Comparison of ENCODE assay signal across 9 mouse cellular contexts in the genomic region with DNA sequence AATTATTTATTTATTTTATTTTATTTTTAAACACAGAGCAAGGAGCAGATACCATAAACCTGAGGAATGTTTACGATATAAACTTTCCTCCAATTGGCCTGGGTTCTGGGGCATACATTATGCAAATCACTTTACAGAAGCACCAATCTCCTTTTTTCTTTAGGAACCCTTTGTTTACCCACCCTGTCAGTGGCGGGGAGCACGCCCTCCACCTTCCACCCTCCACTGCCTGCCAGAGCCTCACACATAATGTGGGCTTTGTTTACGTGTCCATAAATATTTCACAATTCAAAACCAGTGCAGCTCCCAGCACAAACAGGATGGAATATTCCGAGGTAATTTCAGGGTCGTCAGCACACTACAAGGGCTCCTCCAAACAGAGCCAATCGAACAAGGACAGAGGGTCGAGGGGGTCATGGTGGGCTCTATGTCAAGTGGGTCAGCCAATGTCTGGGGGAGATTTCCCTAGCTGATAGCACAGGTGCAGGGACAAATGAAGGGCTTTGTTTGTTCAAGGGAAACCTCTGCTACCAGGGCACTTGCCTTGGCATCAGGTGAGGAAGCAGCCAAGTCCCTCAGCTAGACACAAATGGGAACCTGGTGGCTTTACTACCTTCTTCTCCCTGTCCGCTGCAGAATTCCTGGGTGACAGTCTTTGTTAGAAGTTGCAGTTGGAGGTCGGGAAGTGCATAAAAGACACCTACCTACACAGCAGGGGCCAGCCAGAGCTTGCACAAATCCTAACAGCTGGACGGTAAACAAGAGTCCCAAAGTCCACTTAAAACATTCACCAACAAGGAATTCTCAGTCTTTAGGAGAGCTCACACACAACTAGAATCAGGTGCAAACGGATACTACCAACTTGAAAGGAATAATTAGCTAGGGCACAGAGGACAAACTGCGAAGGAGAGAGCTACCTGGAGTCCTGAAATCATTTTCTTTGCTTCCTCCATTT. TPM values are rescaled to one million over a fixed set of nuclear protein-coding genes. Genes with fewer than 3 reads are reported as not detected.
DNase-seq lines count a peak whose midpoint lies in the region; ATAC-seq and TF ChIP-seq lines count a peak whose summit lies in the region.
"Had no signal": no experiment of that assay in that cellular context is flagged by ENCODE, and none has a peak within 500 bp of the region (broad histone marks: within the 10 kb centered on the region; RNA-seq: fewer than 3 reads in every experiment).

No protein-coding gene starts in this region.

- TF ChIP-seq CTCF in lung, postnatal 0 days (IDR thresholded peaks at IDR 0.05): no peak

- intact Hi-C loops in left cerebral cortex, postnatal 10 days (cut with DNase I): loop anchor here (5.0 kb wide), 1 partner anchor 36 kb away; the partner anchor contains the start of gene Dlat

- no peaks in the 10 kb centered on the region for H3K27me3 ChIP-seq in lung, postnatal 0 days (replicated peaks; ENCODE audit: insufficient read depth, low read length)
- H3K27me3 ChIP-seq in forebrain, embryonic 16.5 days (replicated peaks; ENCODE audit: control insufficient read depth, insufficient read depth, low read length): no peaks in the 10 kb centered on the region
- no peaks in the 10 kb centered on the region for H3K27me3 ChIP-seq in limb, embryonic 11.5 days (ENCODE audit: control insufficient read depth, insufficient read depth, low read length)
- H3K27me3 ChIP-seq in stomach, embryonic 16.5 days (ENCODE audit: control insufficient read depth, insufficient read depth, low read length): no peaks in the 10 kb centered on the region
- H3K27me3 ChIP-seq: heart, embryonic 15.5 days had no signal

- no peak overlapping the region for H3K27ac ChIP-seq in lung, postnatal 0 days (ENCODE audit: low read length)
- H3K27ac ChIP-seq in forebrain, embryonic 16.5 days (ENCODE audit: low read length): no peak overlapping the region
- H3K27ac ChIP-seq in limb, embryonic 11.5 days (replicated peaks; ENCODE audit: low read depth, low read length): no peak overlapping the region
- H3K27ac ChIP-seq in stomach, embryonic 16.5 days (ENCODE audit: low read length): no peak overlapping the region
- H3K27ac ChIP-seq: heart, embryonic 15.5 days had no signal

- WGBS in lung, postnatal 0 days: 26% methylated on average over 13 of the region's 13 CpGs
- WGBS in forebrain, embryonic 16.5 days: 17% methylated on average over 13 of the region's 13 CpGs
- WGBS in limb, embryonic 11.5 days: 38% methylated on average over 13 of the region's 13 CpGs
- WGBS in stomach, embryonic 16.5 days: 27% methylated on average over 13 of the region's 13 CpGs

- H3K4me3 ChIP-seq in lung, postnatal 0 days (ENCODE audit: low read depth, low read length): no peak overlapping the region
- no peak overlapping the region for H3K4me3 ChIP-seq in forebrain, embryonic 16.5 days (replicated peaks; ENCODE audit: low read length)
- no peak overlapping the region for H3K4me3 ChIP-seq in limb, embryonic 11.5 days (ENCODE audit: low read depth, low read length)
- H3K4me3 ChIP-seq in stomach, embryonic 16.5 days (replicated peaks; ENCODE audit: low read length): peak overlapping the region; percentile 28
- H3K4me3 ChIP-seq: heart, embryonic 15.5 days had no signal

- DNase-seq in lung, postnatal 0 days (ENCODE audit: low spot score): peak; percentile 31
- DNase-seq in lung, postnatal 36 days: no peak
- no peak for DNase-seq in limb, embryonic 11.5 days (ENCODE audit: low spot score)
- no peak for DNase-seq in left cerebral cortex, postnatal 10 days (ENCODE audit: extremely low spot score in 1 of 2, low spot score in 2 of 2)
- DNase-seq in c-Kit-positive CD71-positive TER-119-positive erythroid progenitor cells, embryonic 14.5 days (ENCODE audit: low spot score): no peak
- DNase-seq in heart, adult 8-10 months (ENCODE audit: low spot score): no peak

- peaks cover 3% of the 10 kb centered on the region; the same call in 1 of the 2 replicates for H3K4me1 ChIP-seq in lung, postnatal 0 days (ENCODE audit: insufficient read depth, low read depth, low read length)
- peaks cover 16% of the 10 kb centered on the region for H3K4me1 ChIP-seq in forebrain, embryonic 16.5 days (replicated peaks; ENCODE audit: control insufficient read depth, insufficient read depth, low read length)
- peaks cover 4% of the 10 kb centered on the region for H3K4me1 ChIP-seq in limb, embryonic 11.5 days (ENCODE audit: control insufficient read depth, insufficient read depth, low read length)
- H3K4me1 ChIP-seq in stomach, embryonic 16.5 days (ENCODE audit: control insufficient read depth, insufficient read depth, low read length): peaks cover 11% of the 10 kb centered on the region; the same call in 1 of the 2 replicates

- H3K4me2 ChIP-seq in lung, postnatal 0 days (replicated peaks; ENCODE audit: low read depth, low read length): no peak overlapping the region
- no peak overlapping the region; the same call in 1 of the 2 replicates for H3K4me2 ChIP-seq in forebrain, embryonic 16.5 days (ENCODE audit: low read length)
- 0 out of 2 replicates have a peak overlapping the region, but pooled peaks have one; percentile 5 for H3K4me2 ChIP-seq in limb, embryonic 11.5 days (ENCODE audit: low read depth, severe bottlenecking)
- H3K4me2 ChIP-seq in stomach, embryonic 16.5 days (ENCODE audit: low read depth, low read length): peak overlapping the region; percentile 38
- H3K4me2 ChIP-seq: heart, embryonic 15.5 days had no signal

- ATAC-seq in lung, postnatal 0 days: no peak
- 0 out of 2 replicates have a peak, but pooled peaks have one; percentile 25 for ATAC-seq in forebrain, embryonic 16.5 days
- ATAC-seq in limb, embryonic 11.5 days (ENCODE audit: insufficient number of reproducible peaks, low FRiP score, low TSS enrichment, low read depth): 0 out of 2 replicates have a peak, but pooled peaks have one; percentile 44
- peak; percentile 61; the same call in 1 of the 2 replicates for ATAC-seq in stomach, embryonic 16.5 days (ENCODE audit: insufficient read depth, low FRiP score)

- no peak overlapping the region for H3K9ac ChIP-seq in lung, postnatal 0 days (replicated peaks; ENCODE audit: low read depth)
- H3K9ac ChIP-seq in forebrain, embryonic 16.5 days (replicated peaks; ENCODE audit: low read depth, low read length): no peak overlapping the region
- no peak overlapping the region for H3K9ac ChIP-seq in limb, embryonic 11.5 days (ENCODE audit: low read length)
- H3K9ac ChIP-seq in stomach, embryonic 16.5 days (ENCODE audit: low read length): 0 out of 2 replicates have a peak overlapping the region, but pooled peaks have one; percentile 19
- H3K9ac ChIP-seq: heart, embryonic 15.5 days had no signal

- TF ChIP-seq EP300 in lung, postnatal 0 days (IDR thresholded peaks at IDR 0.05): 0 out of 2 replicates have a peak, but pooled peaks have one; percentile 13

- H3K9me3 ChIP-seq in lung, postnatal 0 days (ENCODE audit: low read length): no peaks in the 10 kb centered on the region
- H3K9me3 ChIP-seq in forebrain, embryonic 16.5 days (ENCODE audit: control insufficient read depth, low read length): no peaks in the 10 kb centered on the region
- no peaks in the 10 kb centered on the region for H3K9me3 ChIP-seq in limb, embryonic 11.5 days (ENCODE audit: control insufficient read depth, low read length)
- no peaks in the 10 kb centered on the region for H3K9me3 ChIP-seq in stomach, embryonic 16.5 days (replicated peaks; ENCODE audit: control insufficient read depth, low read length)
- H3K9me3 ChIP-seq: heart, embryonic 15.5 days had no signal

- H3K36me3 ChIP-seq in lung, postnatal 0 days (ENCODE audit: insufficient read depth, low read length): no peaks in the 10 kb centered on the region
- peaks cover 3% of the 10 kb centered on the region; the same call in 1 of the 2 replicates for H3K36me3 ChIP-seq in forebrain, embryonic 16.5 days (ENCODE audit: control insufficient read depth, insufficient read depth)
- no peaks in the 10 kb centered on the region for H3K36me3 ChIP-seq in limb, embryonic 11.5 days (ENCODE audit: control insufficient read depth, insufficient read depth, low read length)
- no peaks in the 10 kb centered on the region for H3K36me3 ChIP-seq in stomach, embryonic 16.5 days (ENCODE audit: control insufficient read depth, insufficient read depth, low read length)

RNA-seq across cellular contexts. Expression of gene Dlat, which starts 33.3 kb away (rescaled TPM):
- 27.2 and 30.0 TPM in 2 replicates for polyA plus RNA-seq in lung, postnatal 0 days (2015; fragmentation: Nextera tagmentation; extraction: Ambion mirVana)
- 43.4 and 44.3 TPM in 2 replicates for polyA plus RNA-seq in forebrain, embryonic 16.5 days (2015; fragmentation: Nextera tagmentation; extraction: Ambion mirVana)
- polyA plus RNA-seq in limb, embryonic 11.5 days (2014; fragmentation: Nextera tagmentation; extraction: Ambion mirVana): 60.0 and 63.7 TPM in 2 replicates
- 40.5 and 49.8 TPM in 2 replicates for polyA plus RNA-seq in stomach, embryonic 16.5 days (2015; fragmentation: Nextera tagmentation; extraction: Ambion mirVana)
- 100 to 1,000 TPM; 121 to 129 TPM for total RNA-seq in left cerebral cortex, postnatal 10 days (2021)
- 100 to 1,000 TPM; 333 to 412 (median 402) TPM for total RNA-seq in heart, adult 8-10 months (2022)

RNA-seq across cellular contexts. Expression of gene Dixdc1, which starts 46.4 kb away (rescaled TPM):
- 5.4 and 7.5 TPM in 2 replicates for polyA plus RNA-seq in lung, postnatal 0 days (2015; fragmentation: Nextera tagmentation; extraction: Ambion mirVana)
- polyA plus RNA-seq in forebrain, embryonic 16.5 days (2015; fragmentation: Nextera tagmentation; extraction: Ambion mirVana): 28.5 and 29.7 TPM in 2 replicates
- 27.6 and 30.6 TPM in 2 replicates for polyA plus RNA-seq in limb, embryonic 11.5 days (2014; fragmentation: Nextera tagmentation; extraction: Ambion mirVana)
- 8.7 and 9.7 TPM in 2 replicates for polyA plus RNA-seq in stomach, embryonic 16.5 days (2015; fragmentation: Nextera tagmentation; extraction: Ambion mirVana)
- 10 to 100 TPM; 75.0 to 76.6 TPM for total RNA-seq in left cerebral cortex, postnatal 10 days (2021)
- 10 to 100 TPM in 1 of 4 experiments, 1 to 10 TPM in 3; 5.3 to 12.8 (median 6.1) TPM for total RNA-seq in heart, adult 8-10 months (2022)

RNA-seq across cellular contexts. Expression of gene 2310030G06Rik, which starts 53.4 kb away (rescaled TPM):
- 28.5 and 29.8 TPM in 2 replicates for polyA plus RNA-seq in lung, postnatal 0 days (2015; fragmentation: Nextera tagmentation; extraction: Ambion mirVana)
- 1.5 and 1.7 TPM in 2 replicates for polyA plus RNA-seq in forebrain, embryonic 16.5 days (2015; fragmentation: Nextera tagmentation; extraction: Ambion mirVana)
- polyA plus RNA-seq in limb, embryonic 11.5 days (2014; fragmentation: Nextera tagmentation; extraction: Ambion mirVana): 1.7 and 2.8 TPM in 2 replicates
- polyA plus RNA-seq in stomach, embryonic 16.5 days (2015; fragmentation: Nextera tagmentation; extraction: Ambion mirVana): 13.6 and 14.2 TPM in 2 replicates
- 1 to 10 TPM; 2.0 to 2.7 TPM for total RNA-seq in left cerebral cortex, postnatal 10 days (2021)
- 1 to 10 TPM; 2.8 to 6.4 (median 4.9) TPM for total RNA-seq in heart, adult 8-10 months (2022)

RNA-seq across cellular contexts. Expression of gene Cryab, which starts 58.2 kb away (rescaled TPM):
- polyA plus RNA-seq in lung, postnatal 0 days (2015; fragmentation: Nextera tagmentation; extraction: Ambion mirVana): 442 and 571 TPM in 2 replicates
- polyA plus RNA-seq in forebrain, embryonic 16.5 days (2015; fragmentation: Nextera tagmentation; extraction: Ambion mirVana): 10.1 and 17.3 TPM in 2 replicates
- polyA plus RNA-seq in limb, embryonic 11.5 days (2014; fragmentation: Nextera tagmentation; extraction: Ambion mirVana): 8.9 and 13.3 TPM in 2 replicates
- 104 and 143 TPM in 2 replicates for polyA plus RNA-seq in stomach, embryonic 16.5 days (2015; fragmentation: Nextera tagmentation; extraction: Ambion mirVana)
- 10 to 100 TPM; 67.6 to 87.4 TPM for total RNA-seq in left cerebral cortex, postnatal 10 days (2021)
- 1,000 to 10,000 TPM; 3,411 to 4,078 (median 3,658) TPM for total RNA-seq in heart, adult 8-10 months (2022)

RNA-seq across cellular contexts. Expression of gene Hspb2, which starts 59.3 kb away (rescaled TPM):
- 30.8 and 32.4 TPM in 2 replicates for polyA plus RNA-seq in lung, postnatal 0 days (2015; fragmentation: Nextera tagmentation; extraction: Ambion mirVana)
- polyA plus RNA-seq in forebrain, embryonic 16.5 days (2015; fragmentation: Nextera tagmentation; extraction: Ambion mirVana): 0.81 and 0.96 TPM in 2 replicates
- polyA plus RNA-seq in limb, embryonic 11.5 days (2014; fragmentation: Nextera tagmentation; extraction: Ambion mirVana): 3.1 and 3.5 TPM in 2 replicates
- 9.0 and 27.1 TPM in 2 replicates for polyA plus RNA-seq in stomach, embryonic 16.5 days (2015; fragmentation: Nextera tagmentation; extraction: Ambion mirVana)
- total RNA-seq in left cerebral cortex, postnatal 10 days (2021): 1 to 10 TPM; 1.7 to 2.2 TPM
- total RNA-seq in heart, adult 8-10 months (2022): 100 to 1,000 TPM; 150 to 156 (median 152) TPM

Comparison
In these comparisons a context has a peak if more than half of its experiments do, and no peak if none do; other contexts are left out.
1. H3K4me2 ChIP-seq: peak in limb, embryonic 11.5 days (single experiment) and stomach, embryonic 16.5 days (single experiment); none in lung, postnatal 0 days (single experiment) and forebrain, embryonic 16.5 days (single experiment).